Mouse (Mus musculus) layer of hippocampus, adult 18-20 months (tissue): ENCODE measurements at regions not wholly inside any gene's neighbourhood (a gene's known extent, or its start where the extent isn't known, plus 50 kb on each side); places are given as distances from the start of the nearest gene placed in this dataset.
A peak's percentile ranks its signal among the peaks of the same experiment; 100 is the strongest.

ENCODE experiments used
- DNase-seq, 2 experiments: peaks; one replicate each; pipeline ENCODE4 v3.0.0; 2022; ENCODE audit warnings: low spot score in 2 of 2
- microRNA-seq, 2 experiments: library from miRNA; unstranded; fragments of <30 nt; microRNA quantifications; one replicate each; pipeline ENCODE4 v1.2.0; 2021

GRCm38 (mm10) chr8:128276475-128276874 is 81.9 kb upstream of the Nrp1 start:
- DNase-seq: no peak

GRCm38 (mm10) chr8:128282802-128283201 is 75.6 kb upstream of the Nrp1 start:
- no peak for DNase-seq

GRCm38 (mm10) chr8:128283365-128283764 is 75.0 kb upstream of the Nrp1 start:
- no peak for DNase-seq

DNA sequence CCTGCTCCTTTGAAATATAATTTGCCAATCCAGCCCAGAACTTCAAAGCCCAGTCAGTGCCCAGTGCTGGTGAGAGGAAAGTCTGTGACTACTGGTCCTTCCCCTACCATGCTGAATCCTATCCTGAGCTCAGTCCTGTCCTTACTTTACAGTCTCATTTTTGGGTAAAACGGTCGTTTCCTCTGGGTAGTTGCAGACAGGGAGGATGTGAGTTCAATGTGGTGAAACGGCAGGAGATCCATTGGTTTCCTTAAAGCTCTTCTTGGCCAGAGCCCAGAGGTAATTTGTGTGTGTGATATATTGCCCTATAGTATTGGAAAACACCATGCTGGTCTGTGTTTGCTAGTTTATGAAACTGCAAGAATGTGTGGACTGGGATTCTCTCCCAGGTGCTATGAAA is 73.6 kb upstream of the Nrp1 start:
- DNase-seq: no peak

DNA sequence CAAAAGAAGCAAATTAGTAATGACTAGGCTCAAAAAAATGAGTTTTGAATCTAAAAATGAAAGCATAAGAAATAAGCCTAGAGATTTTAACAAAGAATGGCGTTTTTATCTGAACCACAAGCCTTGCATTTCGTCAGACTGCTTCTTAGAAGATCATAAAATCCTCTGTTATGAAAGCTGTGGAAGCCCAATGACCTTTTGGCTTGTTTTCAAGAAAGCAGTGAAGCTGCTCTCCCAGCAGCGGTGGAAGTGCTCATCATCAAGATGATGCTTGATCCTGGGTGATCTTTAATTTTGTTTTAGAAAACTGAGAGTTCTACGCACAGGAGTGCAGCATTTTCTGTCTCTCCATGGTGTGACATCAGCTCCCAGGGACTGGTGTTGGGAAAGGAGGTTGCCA is 68.3 kb upstream of the Nrp1 start:
- no peak for DNase-seq

- DNase-seq: no peak
Measured at GRCm38 (mm10) chr8:128292394-128292793, 66.0 kb upstream of the Nrp1 start.

- peak; percentile 59 to 83 for DNase-seq
Measured at GRCm38 (mm10) chr8:128296728-128297380, 61.5 kb upstream of the Nrp1 start.

- DNase-seq: no peak
Measured at GRCm38 (mm10) chr8:128302322-128302721, 56.1 kb upstream of the Nrp1 start.

Small RNA genes in the stretch of these regions (microRNA-seq; reads per million reads assigned to microRNA genes)
- 0 reads per million in 2 experiments for gene Mir21c
